Mouse (Mus musculus): ENCODE measurements around the gene Ube2d3.

DNA sequence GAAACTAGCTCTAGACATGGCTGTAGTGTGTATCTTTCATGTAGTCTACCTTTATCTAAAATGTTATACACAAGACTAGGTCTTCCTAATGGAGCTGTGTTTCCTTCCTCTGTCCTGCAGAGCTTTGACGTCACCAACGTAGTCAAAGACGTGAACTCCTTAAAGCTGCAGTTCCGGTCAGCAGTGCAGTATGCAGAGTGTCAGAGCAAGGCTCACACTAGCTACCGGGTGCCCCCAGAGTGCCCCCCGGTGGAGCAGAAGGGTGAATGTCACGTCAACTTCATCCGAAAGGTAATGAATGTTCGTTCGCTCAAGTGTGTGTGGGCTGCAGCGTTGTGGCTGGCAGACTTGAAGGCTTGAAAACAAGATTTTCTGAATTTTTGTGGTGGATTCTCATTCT lies 73.7 kb downstream of the Ube2d3 start:
- TF ChIP-seq CTCF (IDR thresholded peaks at IDR 0.05; ENCODE audit: extremely low read depth, insufficient read depth, insufficient read length, insufficient replicate concordance) (peak; percentile 18; the same call in 1 of the 2 replicates), POLR2A (IDR thresholded peaks at IDR 0.05; ENCODE audit: low read depth, low read length) (no peak)
